Mouse (Mus musculus) forebrain, embryonic 11.5 days (tissue): ENCODE results near the gene Dusp5. TPM values are rescaled to one million over a fixed set of nuclear protein-coding genes. Genes with fewer than 3 reads are reported as not detected.

Source experiments
- ATAC-seq: fragments of 200-750 bp; cut with Nextera tagmentation; replicated peaks from 2 replicates; pipeline ENCODE4 v1.8.0; 2017; ENCODE audit warnings: moderate TSS enrichment; ENCODE audit not compliant: low FRiP score
- DNase-seq: peaks from one replicate; pipeline ENCODE4 v3.0.0-alpha.2; 2017; ENCODE audit warnings: low spot score
- H3K27ac ChIP-seq: fragments of 300-500 bp; sonication (generic); 2 replicates; pipeline ENCODE4 v1.5.1; 2014; ENCODE audit warnings: low read depth, low read length
- H3K27me3 ChIP-seq: fragments of 300-500 bp; sonication (generic); 2 replicates; pipeline ENCODE4 v1.6.1; 2014; ENCODE audit warnings: mild to moderate bottlenecking, low read length, mixed read lengths; ENCODE audit not compliant: control insufficient read depth, insufficient read depth
- H3K36me3 ChIP-seq: fragments of 300-500 bp; sonication (generic); 2 replicates; pipeline ENCODE4 v1.6.1; 2014; ENCODE audit warnings: mild to moderate bottlenecking, low read length, moderate library complexity, mixed read lengths; ENCODE audit not compliant: control insufficient read depth, insufficient read depth
- H3K4me1 ChIP-seq: fragments of 300-500 bp; sonication (generic); replicated peaks from 2 replicates; pipeline ENCODE4 v1.6.1; 2014; ENCODE audit warnings: low read length, mixed read lengths; ENCODE audit not compliant: control insufficient read depth, insufficient read depth
- H3K4me2 ChIP-seq: fragments of 300-500 bp; sonication (generic); 2 replicates; pipeline ENCODE4 v1.6.1; 2014; ENCODE audit warnings: low read depth, mild to moderate bottlenecking, low read length, moderate library complexity, mixed read lengths; ENCODE audit not compliant: severe bottlenecking
- H3K4me3 ChIP-seq: fragments of 300-500 bp; sonication (generic); 2 replicates; pipeline ENCODE4 v1.5.1; 2014; ENCODE audit warnings: low read depth, low read length
- H3K9ac ChIP-seq: fragments of 300-500 bp; sonication (generic); 2 replicates; pipeline ENCODE4 v1.6.1; 2014; ENCODE audit warnings: low read length
- H3K9me3 ChIP-seq: fragments of 300-500 bp; sonication (generic); 2 replicates; pipeline ENCODE4 v1.6.1; 2016; ENCODE audit warnings: low read length, mixed read lengths; ENCODE audit not compliant: control insufficient read depth
- WGBS: fragments of 180-500 bp; shearing (Covaris S2); extraction: QIAGEN DNeasy Blood & Tissue Kit; methylation state at CpG from one replicate; pipeline ENCODE4 v1.1.7; 2014; 5-methylcytosine and 5-hydroxymethylcytosine counted together
- polyA plus RNA-seq: library from polyadenylated mRNA; unstranded; fragments of >200 nt; fragmentation: Nextera tagmentation; extraction: Ambion mirVana; gene quantifications from 2 replicates; pipeline ENCODE4 v1.2.1, GENCODE M21; 2014

Gene Dusp5
- polyA plus RNA-seq, 1 experiment from 2014 or later, result 4.4 TPM

DNA sequence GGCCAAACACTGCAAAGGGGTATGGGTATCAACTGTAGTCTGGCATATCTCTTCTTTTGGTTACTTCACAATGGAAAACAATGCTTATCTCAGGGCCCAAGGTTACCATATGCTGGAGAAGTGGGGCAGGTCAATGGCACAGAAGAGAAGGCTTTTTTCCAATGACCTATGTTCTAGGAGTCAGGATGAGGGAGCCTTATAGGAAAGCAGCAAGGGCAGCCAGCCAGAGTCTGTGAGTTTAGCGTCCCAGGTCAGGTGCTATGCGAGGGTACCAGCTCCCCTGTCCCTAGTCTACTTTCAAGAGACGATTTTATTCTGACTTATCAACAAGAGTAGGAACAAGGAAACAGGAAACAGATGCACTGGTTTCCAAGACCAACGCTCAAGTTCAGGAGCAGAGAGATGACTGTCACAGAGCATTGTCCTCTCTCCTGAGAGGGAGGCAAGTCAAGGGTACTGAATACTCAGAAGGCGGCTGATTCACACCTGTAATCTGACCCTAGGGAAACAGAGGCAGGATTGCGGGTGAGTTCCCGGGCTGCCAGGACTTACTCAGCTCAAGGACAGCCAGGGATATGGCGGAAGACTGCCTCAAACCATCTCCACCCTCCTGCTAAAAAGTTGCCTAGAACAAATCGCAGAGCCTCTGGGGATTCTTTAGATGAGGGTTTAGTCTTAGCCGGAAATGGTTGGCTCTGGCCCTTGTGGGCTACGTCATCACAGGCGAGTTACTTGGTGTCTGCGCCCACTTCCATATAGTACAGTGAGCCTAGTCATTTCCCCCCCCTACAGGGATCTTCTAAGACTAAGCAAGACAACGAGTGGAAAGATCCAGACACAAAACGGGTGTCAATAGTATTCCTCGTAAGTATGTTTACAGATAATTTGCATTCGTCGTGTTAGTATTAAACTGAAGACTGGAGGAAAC is 42.9 kb downstream of the Dusp5 start:
- Histone ChIP-seq H3K4me1 (no peaks in the 10 kb centered on the region), H3K36me3 (no peaks in the 10 kb centered on the region), H3K4me2 (no peak overlapping the region), H3K27me3 (no peaks in the 10 kb centered on the region), H3K9ac (no peak overlapping the region), H3K4me3 (no peak overlapping the region), H3K9me3 (peaks cover 3% of the 10 kb centered on the region; the same call in 1 of the 2 replicates), H3K27ac (no peak overlapping the region)
- 88% methylated on average over 18 of the region's 18 CpGs for WGBS
- peak; percentile 48 for DNase-seq
- no peak for ATAC-seq

DNA sequence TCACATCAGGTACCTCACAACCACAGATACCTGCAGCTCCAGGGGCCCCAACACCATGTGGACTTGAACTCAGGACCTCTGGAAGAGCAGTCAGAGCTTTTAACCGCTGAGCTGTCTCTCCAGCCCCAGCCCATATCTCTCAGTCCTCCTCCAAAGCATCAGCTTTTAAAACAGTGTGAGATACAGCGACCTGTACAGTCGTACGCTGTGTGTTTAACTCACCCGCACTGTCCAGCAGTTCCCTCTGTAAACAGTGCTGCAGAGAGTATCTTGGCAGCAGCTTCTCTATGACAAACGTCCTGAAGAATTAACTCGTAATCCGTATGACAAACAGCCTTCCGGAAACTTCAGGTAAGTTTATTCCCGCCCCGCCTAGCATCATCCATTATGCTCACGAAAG is 43.7 kb downstream of the Dusp5 start:
- no peaks in the 10 kb centered on the region for H3K36me3 ChIP-seq
- 91% methylated on average over 12 of the region's 12 CpGs for WGBS
- H3K4me1 ChIP-seq, result no peaks in the 10 kb centered on the region
- no peak overlapping the region for H3K4me2 ChIP-seq
- no peaks in the 10 kb centered on the region for H3K27me3 ChIP-seq
- no peak overlapping the region for H3K27ac ChIP-seq
- H3K9ac ChIP-seq, result no peak overlapping the region
- H3K9me3 ChIP-seq, result no peaks in the 10 kb centered on the region
- DNase-seq, result peak; percentile 25
- H3K4me3 ChIP-seq, result no peak overlapping the region
- ATAC-seq, result no peak

DNA sequence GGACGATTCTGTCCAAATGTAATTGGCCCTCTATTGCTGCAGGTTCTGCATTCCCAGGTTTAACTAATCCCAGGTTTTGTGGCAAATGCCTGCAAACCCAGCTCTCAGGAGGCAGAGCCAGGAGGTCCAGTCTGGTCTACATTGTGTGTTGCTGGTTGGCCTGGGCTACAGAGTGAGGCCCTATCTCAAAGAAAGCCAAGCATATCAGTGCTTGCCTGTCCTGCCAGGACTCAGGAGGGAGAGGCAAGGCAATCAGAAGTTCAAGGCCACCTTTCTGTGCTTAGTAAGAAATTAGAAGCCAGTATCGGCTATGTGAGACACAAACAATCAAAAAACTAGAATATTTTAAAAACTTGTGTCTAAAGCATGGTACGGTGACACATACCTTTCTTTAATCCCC is 44.2 kb downstream of the Dusp5 start:
- DNase-seq (peak; percentile 11), ATAC-seq (no peak)
- Histone ChIP-seq H3K36me3 (no peaks in the 10 kb centered on the region), H3K27me3 (no peaks in the 10 kb centered on the region), H3K9ac (no peak overlapping the region), H3K4me3 (no peak overlapping the region), H3K9me3 (no peaks in the 10 kb centered on the region), H3K4me1 (no peaks in the 10 kb centered on the region), H3K4me2 (no peak overlapping the region), H3K27ac (no peak overlapping the region)
- WGBS, result 83% methylated on average over 3 of the region's 3 CpGs

DNA sequence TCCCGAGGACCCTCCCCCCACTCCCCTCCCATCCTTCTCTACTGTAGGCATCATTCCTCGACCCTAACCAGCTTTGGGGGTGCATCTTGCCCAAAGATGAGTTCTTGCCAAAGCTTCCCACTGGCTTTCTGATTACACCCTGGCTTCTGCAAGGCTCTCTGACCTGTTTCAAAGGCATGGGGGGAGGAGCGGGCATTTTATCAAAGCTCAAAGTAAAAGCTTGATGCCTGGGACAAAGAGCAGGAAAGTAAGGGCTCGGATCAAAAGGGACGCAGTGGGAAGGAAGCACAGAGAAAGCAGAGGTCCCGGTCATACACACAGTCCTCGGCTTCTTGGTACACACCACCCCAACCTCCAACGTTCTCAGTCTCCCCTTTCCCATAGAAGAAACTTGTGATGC is 45.2 kb downstream of the Dusp5 start:
- H3K4me2 ChIP-seq, result no peak overlapping the region
- WGBS, result 42% methylated on average over 8 of the region's 8 CpGs
- H3K4me1 ChIP-seq, result no peaks in the 10 kb centered on the region
- no peak overlapping the region for H3K9ac ChIP-seq
- H3K27me3 ChIP-seq, result no peaks in the 10 kb centered on the region
- no peaks in the 10 kb centered on the region for H3K36me3 ChIP-seq
- ATAC-seq (no peak), DNase-seq (peak; percentile 28)
- H3K9me3 ChIP-seq, result no peaks in the 10 kb centered on the region
- no peak overlapping the region for H3K4me3 ChIP-seq
- no peak overlapping the region for H3K27ac ChIP-seq

- ATAC-seq (no peak), DNase-seq (no peak)
- Histone ChIP-seq H3K36me3 (no peaks in the 10 kb centered on the region), H3K9ac (no peak overlapping the region), H3K27me3 (no peaks in the 10 kb centered on the region), H3K9me3 (no peaks in the 10 kb centered on the region), H3K27ac (no peak overlapping the region), H3K4me1 (no peaks in the 10 kb centered on the region), H3K4me3 (no peak overlapping the region), H3K4me2 (no peak overlapping the region)
- 88% methylated on average over 7 of the region's 7 CpGs for WGBS
Observed at GRCm38 (mm10) chr19:53574546-53574945, 45.6 kb downstream of the Dusp5 start.

- H3K4me2 ChIP-seq, result no peak overlapping the region
- H3K27ac ChIP-seq, result no peak overlapping the region
- no peaks in the 10 kb centered on the region for H3K36me3 ChIP-seq
- no peak for ATAC-seq
- H3K9ac ChIP-seq, result no peak overlapping the region
- H3K4me1 ChIP-seq, result no peaks in the 10 kb centered on the region
- H3K27me3 ChIP-seq, result no peaks in the 10 kb centered on the region
- no peak overlapping the region for H3K4me3 ChIP-seq
- no peaks in the 10 kb centered on the region for H3K9me3 ChIP-seq
- 84% methylated on average over 4 of the region's 4 CpGs for WGBS
- DNase-seq, result peak; percentile 44
Observed at GRCm38 (mm10) chr19:53575296-53576010, 46.5 kb downstream of the Dusp5 start.

DNA sequence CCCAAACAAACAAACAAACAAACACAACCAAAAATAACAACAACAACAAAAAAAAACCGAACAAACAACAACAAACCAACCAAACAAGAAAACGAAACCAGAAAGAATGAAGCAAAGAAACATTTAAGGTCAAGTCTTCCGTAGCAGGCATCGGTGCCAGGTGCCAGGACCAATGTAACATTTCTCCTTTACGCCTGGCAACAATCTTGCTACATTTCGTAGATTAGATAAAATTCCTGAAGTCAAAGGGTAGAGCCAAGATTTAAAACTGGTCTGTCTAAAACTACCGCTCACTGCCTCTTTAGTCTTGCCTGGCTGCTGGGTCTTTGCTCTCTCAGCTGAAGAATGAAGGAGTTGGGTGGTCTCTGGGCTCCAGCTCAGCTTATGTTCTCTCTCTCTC is 47.2 kb downstream of the Dusp5 start:
- WGBS, result 88% methylated on average over 7 of the region's 7 CpGs
- no peak overlapping the region for H3K4me3 ChIP-seq
- H3K27ac ChIP-seq, result no peak overlapping the region

GRCm38 (mm10) chr19:53577025-53577800 is 48.3 kb downstream of the Dusp5 start:
- Histone ChIP-seq H3K36me3 (no peaks in the 10 kb centered on the region), H3K4me1 (no peaks in the 10 kb centered on the region), H3K4me2 (no peak overlapping the region), H3K9me3 (no peaks in the 10 kb centered on the region), H3K27ac (no peak overlapping the region), H3K27me3 (no peaks in the 10 kb centered on the region), H3K4me3 (no peak overlapping the region), H3K9ac (no peak overlapping the region)
- no peak for ATAC-seq
- DNase-seq, result peak; percentile 46
- WGBS, result 50% methylated on average over 11 of the region's 11 CpGs

More for the DNA sequence above, 47.2 kb downstream of the Dusp5 start:
- no peaks in the 10 kb centered on the region for H3K4me1 ChIP-seq
- H3K9ac ChIP-seq, result no peak overlapping the region
- H3K9me3 ChIP-seq, result no peaks in the 10 kb centered on the region
- no peak for ATAC-seq
- no peaks in the 10 kb centered on the region for H3K36me3 ChIP-seq
- DNase-seq, result peak; percentile 11
- no peak overlapping the region for H3K4me2 ChIP-seq
- H3K27me3 ChIP-seq, result no peaks in the 10 kb centered on the region
